Mouse (Mus musculus): Measurements from ENCODE around the gene CT030661.1. TPM values are rescaled to one million over a fixed set of nuclear protein-coding genes. Genes with fewer than 3 reads are reported as not detected.

CT030661.1 gene
- polyA plus RNA-seq, 1 experiment = 24.6 TPM

Other genes with a start within 250 kb of the CT030661.1 start
- gene Zfp947, start 148.6 kb downstream of the CT030661.1 start, polyA plus RNA-seq (2011; ENCODE audit: insufficient read depth, insufficient read length, low read depth, missing spikeins) = 0.99 and 1.5 TPM in 2 replicates
- gene Zfp994, start 89.2 kb downstream of the CT030661.1 start, polyA plus RNA-seq (2011; ENCODE audit: insufficient read depth, insufficient read length, low read depth, missing spikeins) = 1.5 and 2.2 TPM in 2 replicates
- 11.0 and 14.3 TPM in 2 replicates for gene Zfp944, start 46.6 kb upstream of the CT030661.1 start, polyA plus RNA-seq (2011; ENCODE audit: insufficient read depth, insufficient read length, low read depth, missing spikeins)
- gene Zfp758, start 46.6 kb upstream of the CT030661.1 start, polyA plus RNA-seq (2011; ENCODE audit: insufficient read depth, insufficient read length, low read depth, missing spikeins) = 6.5 and 8.0 TPM in 2 replicates
- 16.0 and 20.3 TPM in 2 replicates for gene Zfp946, start 109.4 kb upstream of the CT030661.1 start, polyA plus RNA-seq (2011; ENCODE audit: insufficient read depth, insufficient read length, low read depth, missing spikeins)

All from ES-Bruce4 (cell line).